Mouse (Mus musculus) small intestine, adult 2 months (tissue): Measurements from ENCODE around the gene Ulk4. TPM values are rescaled to one million over a fixed set of nuclear protein-coding genes. Genes with fewer than 3 reads are reported as not detected.
A peak's percentile ranks its signal among the peaks of the same experiment; 100 is the strongest.

Experiments
- H3K27ac ChIP-seq: fragments of 200-500 bp; 2 replicates; pipeline ENCODE4 v1.5.1; 2012; ENCODE audit warnings: low read depth, low read length, control low read depth, inconsistent platforms; ENCODE audit not compliant: insufficient read depth
- H3K27me3 ChIP-seq: fragments of 200-500 bp; 2 replicates; pipeline ENCODE4 v1.6.1; 2012; ENCODE audit warnings: mild to moderate bottlenecking, moderate library complexity, low read length, inconsistent platforms; ENCODE audit not compliant: control insufficient read depth, insufficient read depth
- H3K36me3 ChIP-seq: fragments of 200-500 bp; 2 replicates; pipeline ENCODE4 v1.6.1; 2012; ENCODE audit warnings: mild to moderate bottlenecking, low read length, control low read depth, inconsistent platforms; ENCODE audit not compliant: control insufficient read depth, insufficient read depth
- H3K4me1 ChIP-seq: fragments of 200-500 bp; 2 replicates; pipeline ENCODE4 v1.6.1; 2012; ENCODE audit warnings: low read length, inconsistent platforms, mixed read lengths; ENCODE audit not compliant: control insufficient read depth, insufficient read depth, insufficient read length
- H3K4me3 ChIP-seq: fragments of 200-500 bp; 2 replicates; pipeline ENCODE4 v1.5.1; 2012; ENCODE audit warnings: low read depth, mild to moderate bottlenecking, control low read depth, inconsistent platforms, low read length, moderate library complexity
- CTCF ChIP-seq: fragments of 200-500 bp; IDR thresholded peaks from 2 replicates; pipeline ENCODE4 v1.5.1; 2012; ENCODE audit warnings: low read depth, mild to moderate bottlenecking, control low read depth, inconsistent platforms, low read length, moderate library complexity, mixed read lengths; ENCODE audit not compliant: insufficient replicate concordance, insufficient read length; ENCODE audit errors: extremely low read depth
- POLR2A ChIP-seq: fragments of 200-500 bp; IDR thresholded peaks from 2 replicates; pipeline ENCODE4 v1.6.1; 2012; ENCODE audit warnings: low read depth, mild to moderate bottlenecking, control low read depth, inconsistent platforms, low read length, moderate library complexity
- WGBS: fragments of 180-500 bp; shearing (Covaris S2); methylation state at CpG from one replicate; pipeline ENCODE4 v1.1.7; 2018; 5-methylcytosine and 5-hydroxymethylcytosine counted together
- polyA plus RNA-seq: library from polyadenylated mRNA; depleted of rRNA; stranded (reverse); fragments of >200 nt; gene quantifications from 2 replicates; pipeline ENCODE4 v1.2.3, GENCODE M21; 2012

The Ulk4 gene
- polyA plus RNA-seq, 1 experiment, result 0.65 TPM

DNA sequence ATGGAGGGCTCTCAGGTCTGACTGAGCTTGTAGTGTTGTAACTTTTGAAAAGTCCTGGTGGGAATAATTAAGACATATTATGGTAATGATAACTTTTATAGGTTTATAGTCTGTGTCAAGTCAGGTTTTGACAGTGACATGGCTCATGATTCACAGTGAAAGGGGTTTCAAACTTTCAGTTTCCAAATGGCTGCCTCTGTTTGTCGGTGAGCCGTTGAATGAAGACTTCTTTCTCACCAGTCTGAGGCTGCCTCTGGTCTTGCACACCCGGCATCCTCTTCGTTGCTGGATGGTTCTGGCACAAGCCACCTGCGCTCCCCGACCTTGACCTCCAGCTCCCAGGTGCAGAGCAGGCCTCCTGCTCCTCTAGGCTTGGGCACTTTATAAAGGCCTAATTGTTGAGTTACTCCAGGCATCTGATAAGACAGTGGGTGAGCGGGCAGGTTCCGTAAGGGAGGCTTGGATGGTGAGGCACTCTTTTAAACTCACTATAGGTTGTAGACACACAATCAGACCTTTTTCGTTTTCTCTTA is 22.3 kb upstream of the Ulk4 start:
- Histone ChIP-seq H3K27me3 (no peaks in the 10 kb centered on the region), H3K4me3 (peak overlapping the region; percentile 59), H3K36me3 (0 out of 2 replicates have a peak, but pooled peaks cover 1% of the 10 kb centered on the region), H3K27ac (peak overlapping the region; percentile 94), H3K4me1 (peaks cover 40% of the 10 kb centered on the region)
- 18% methylated on average over 9 of the region's 9 CpGs for WGBS
- no peak for TF ChIP-seq POLR2A
- TF ChIP-seq CTCF, result 0 out of 2 replicates have a peak, but pooled peaks have one; percentile 7

DNA sequence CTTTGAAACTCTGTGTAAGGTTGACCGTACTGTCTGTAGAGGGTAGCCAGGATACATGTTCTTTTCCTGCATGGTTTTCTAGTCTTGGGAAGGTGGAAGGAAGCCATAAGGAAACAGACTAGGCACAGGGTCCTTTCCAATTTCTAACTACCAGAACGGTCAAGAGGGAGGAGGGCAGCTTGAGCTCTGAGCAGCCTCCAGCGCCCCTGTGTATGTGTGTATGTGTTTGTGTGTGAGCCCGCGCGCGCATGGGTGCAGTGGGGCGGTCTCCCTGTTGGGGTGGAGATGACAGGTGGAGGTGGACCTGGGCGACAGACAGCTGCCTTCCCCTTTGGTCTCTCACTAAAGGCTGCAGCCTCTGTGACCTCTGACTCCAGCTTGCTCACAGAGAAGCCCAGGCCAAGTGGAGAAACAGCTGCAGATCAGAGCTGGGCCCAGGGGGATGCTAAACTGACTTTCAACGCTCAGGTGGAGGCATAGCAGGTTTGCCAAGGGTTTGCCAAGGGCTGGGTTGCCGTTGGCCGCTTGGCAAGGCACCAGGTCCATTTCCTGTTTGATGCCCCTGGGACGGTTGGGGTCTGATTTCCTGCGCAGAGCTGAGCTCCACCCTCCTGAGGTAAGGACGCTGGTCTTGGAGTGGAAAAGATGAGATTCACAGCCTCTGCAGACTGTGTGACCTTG is 21.6 kb upstream of the Ulk4 start:
- H3K4me3 ChIP-seq, result peak overlapping the region; percentile 99
- H3K4me1 ChIP-seq, result peaks cover 36% of the 10 kb centered on the region
- 0 out of 2 replicates have a peak, but pooled peaks cover 1% of the 10 kb centered on the region for H3K36me3 ChIP-seq
- peak overlapping the region; percentile 94 for H3K27ac ChIP-seq
- WGBS, result 6% methylated on average over 15 of the region's 15 CpGs
- H3K27me3 ChIP-seq, result no peaks in the 10 kb centered on the region
- TF ChIP-seq POLR2A, result peak; percentile 46; the same call in 1 of the 2 replicates
- no peak for TF ChIP-seq CTCF

DNA sequence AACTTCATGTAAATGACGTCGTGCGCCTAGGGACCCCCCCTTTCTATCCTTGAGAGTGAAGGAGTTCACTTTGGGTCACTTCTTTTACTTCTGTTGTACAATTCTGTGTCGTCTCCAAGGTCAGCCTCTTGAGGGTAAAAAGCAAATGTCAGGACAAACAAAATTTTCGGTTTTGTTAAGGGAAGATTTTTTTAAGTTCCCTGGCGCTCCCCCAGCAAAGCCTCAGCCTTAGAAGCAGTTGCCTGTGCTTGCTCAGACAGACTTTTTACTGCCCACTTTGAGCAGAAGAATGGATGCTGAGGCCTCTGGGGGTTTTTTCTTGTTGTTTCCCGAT is 21.0 kb upstream of the Ulk4 start:
- H3K4me3 ChIP-seq, result peak overlapping the region; percentile 99
- WGBS, result 1% methylated on average over 7 of the region's 7 CpGs
- no peaks in the 10 kb centered on the region for H3K27me3 ChIP-seq
- H3K36me3 ChIP-seq, result 0 out of 2 replicates have a peak, but pooled peaks cover 1% of the 10 kb centered on the region
- H3K4me1 ChIP-seq, result peaks cover 31% of the 10 kb centered on the region
- peak overlapping the region; percentile 94 for H3K27ac ChIP-seq
- no peak for TF ChIP-seq CTCF
- no peak for TF ChIP-seq POLR2A

DNA sequence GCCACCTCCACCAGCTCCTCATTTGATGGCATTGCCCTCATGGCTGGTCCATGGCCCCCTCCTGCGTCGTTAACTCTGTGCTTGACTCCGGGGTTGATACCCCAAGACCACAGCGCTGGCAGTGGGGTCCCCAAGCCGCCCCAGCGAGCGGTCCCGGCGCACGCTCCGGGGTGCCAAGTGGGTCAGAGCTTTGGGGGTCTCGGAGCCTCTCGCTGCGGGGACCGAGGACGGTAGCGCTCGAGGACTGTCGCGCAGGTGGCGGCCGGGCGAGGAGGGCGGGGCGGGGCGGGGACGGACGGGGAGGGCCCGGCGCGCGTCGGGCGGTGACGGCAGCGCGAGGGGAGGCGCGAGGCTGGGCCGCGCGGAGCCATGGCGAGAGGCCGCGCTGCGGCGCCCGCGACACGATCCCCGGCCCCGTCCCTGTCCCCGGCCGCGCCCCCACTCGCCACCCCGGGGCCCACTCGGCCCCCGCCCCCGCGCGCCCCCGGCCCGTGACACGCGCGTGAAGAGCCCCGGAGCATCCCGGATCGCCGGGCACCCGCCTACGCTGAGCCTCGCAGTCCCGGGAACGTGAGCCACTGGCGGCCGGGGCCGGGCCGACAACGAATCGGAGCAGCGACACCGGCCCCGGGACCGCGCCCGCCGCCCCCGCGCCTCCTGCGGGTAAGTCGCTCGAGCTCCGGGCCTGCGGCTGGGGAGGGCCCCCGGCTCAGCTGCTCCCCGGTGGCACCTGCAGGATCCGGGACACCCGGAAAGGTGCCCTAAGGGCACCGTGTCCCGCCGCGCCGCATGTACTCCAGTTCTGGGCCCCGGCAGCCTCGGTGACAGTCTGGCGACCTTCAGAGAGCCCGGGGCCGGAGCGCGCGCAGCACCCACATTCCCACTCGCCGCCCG is 20.4 kb upstream of the Ulk4 start, which contains the start of gene Trak1:
Trak1 (plus strand) TSS at position 332 of the 894 bp plus-strand sequence.
- H3K27me3 ChIP-seq, result no peaks in the 10 kb centered on the region
- peak within 1 kb of the TSS; percentile 94 for H3K27ac ChIP-seq
- H3K36me3 ChIP-seq, result 0 out of 2 replicates have a peak, but pooled peaks cover 1% of the 10 kb centered on the region
- WGBS, result under 1% methylated on average over 81 of the region's 116 CpGs
- TF ChIP-seq POLR2A (peak; percentile 60; the same call in 1 of the 2 replicates), CTCF (no peak)
- H3K4me3 ChIP-seq, result peak within 1 kb of the TSS; percentile 99
- peaks cover 30% of the 10 kb centered on the region for H3K4me1 ChIP-seq

DNA sequence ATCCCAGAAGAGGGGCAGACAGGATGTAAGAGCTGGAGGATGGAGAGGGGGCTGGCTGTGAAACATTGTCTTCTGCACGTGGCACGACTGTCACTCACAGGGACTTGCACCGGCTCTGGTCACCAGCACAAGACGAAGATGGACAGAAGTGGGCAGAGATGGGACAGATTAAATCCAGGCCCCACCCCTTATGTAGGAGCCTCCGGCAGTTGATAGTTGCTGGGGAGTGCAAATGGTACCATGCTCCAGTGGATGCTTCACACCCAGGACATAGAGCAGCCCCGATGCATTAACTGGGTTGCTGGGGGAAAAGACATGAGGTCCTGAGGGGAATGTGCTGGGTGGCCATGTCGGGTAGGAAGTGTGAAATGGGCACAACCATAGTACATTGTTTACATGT is 18.2 kb upstream of the Ulk4 start:
- no peaks in the 10 kb centered on the region for H3K27me3 ChIP-seq
- H3K36me3 ChIP-seq, result no peaks in the 10 kb centered on the region
- H3K27ac ChIP-seq, result no peak overlapping the region
- H3K4me1 ChIP-seq, result peaks cover 14% of the 10 kb centered on the region
- no peak overlapping the region for H3K4me3 ChIP-seq
- TF ChIP-seq CTCF (no peak), POLR2A (no peak)
- WGBS, result 82% methylated on average over 7 of the region's 7 CpGs

DNA sequence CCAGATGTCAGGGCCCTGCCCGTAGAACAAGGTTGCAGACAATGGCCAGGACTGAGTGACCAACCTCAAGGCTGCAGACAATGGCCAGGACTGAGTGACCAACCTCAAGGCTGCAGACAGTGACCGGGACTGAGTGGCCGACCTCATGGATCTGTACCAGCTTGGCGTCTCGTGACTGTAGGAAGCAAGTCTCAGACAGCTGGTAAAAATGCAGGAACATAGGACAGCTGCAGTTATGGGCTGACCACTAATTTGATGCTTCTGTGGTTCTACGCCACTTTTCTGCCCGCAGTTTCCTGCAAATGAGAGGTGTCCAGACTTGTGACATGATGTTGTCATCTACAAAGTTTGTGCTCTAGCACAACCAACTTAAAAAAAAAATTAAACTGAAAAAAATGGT is 16.2 kb upstream of the Ulk4 start:
- H3K4me1 ChIP-seq, result peaks cover 4% of the 10 kb centered on the region
- WGBS, result 78% methylated on average over 7 of the region's 7 CpGs
- TF ChIP-seq POLR2A (no peak), CTCF (no peak)

More for the DNA sequence above, 16.2 kb upstream of the Ulk4 start:
- H3K36me3 ChIP-seq, result no peaks in the 10 kb centered on the region
- no peak overlapping the region for H3K4me3 ChIP-seq
- H3K27me3 ChIP-seq, result no peaks in the 10 kb centered on the region
- no peak overlapping the region for H3K27ac ChIP-seq
